Mouse (Mus musculus) thymus, postnatal 36 days (tissue): ENCODE measurements around the gene St6galnac6.

ENCODE experiments used
- DNase-seq, 2 experiments: peaks; one replicate each; pipeline ENCODE4 v3.0.0; 2022; ENCODE audit warnings: mixed read lengths in 2 of 2

St6galnac6 gene

GRCm38 (mm10) chr2:32640550-32641051, 41.1 kb downstream of the St6galnac6 start:
- no peak for DNase-seq

GRCm38 (mm10) chr2:32641810-32642209, 42.3 kb downstream of the St6galnac6 start:
- DNase-seq, result no peak

- no peak for DNase-seq
Observed at GRCm38 (mm10) chr2:32642813-32643212, 43.3 kb downstream of the St6galnac6 start.

GRCm38 (mm10) chr2:32644083-32644482, 44.6 kb downstream of the St6galnac6 start:
- DNase-seq, result no peak

- DNase-seq, result no peak
Observed at GRCm38 (mm10) chr2:32644799-32645475, 45.4 kb downstream of the St6galnac6 start.

GRCm38 (mm10) chr2:32645647-32646046, 46.1 kb downstream of the St6galnac6 start:
- DNase-seq, result no peak

- DNase-seq, result peak; percentile 49 to 71
Observed at GRCm38 (mm10) chr2:32646379-32647056, 47.0 kb downstream of the St6galnac6 start, which contains the start of gene Eng. Gene Eng, plus strand, starts transcription at chr2:32646595.

GRCm38 (mm10) chr2:32647366-32647765, 47.9 kb downstream of the St6galnac6 start:
- DNase-seq, result no peak

- no peak for DNase-seq
Observed at GRCm38 (mm10) chr2:32653764-32654163, 54.3 kb downstream of the St6galnac6 start.

GRCm38 (mm10) chr2:32654743-32655393, 55.4 kb downstream of the St6galnac6 start:
- no peak for DNase-seq

GRCm38 (mm10) chr2:32655394-32655744, 55.9 kb downstream of the St6galnac6 start:
- no peak for DNase-seq

GRCm38 (mm10) chr2:32655826-32656225, 56.3 kb downstream of the St6galnac6 start:
- DNase-seq, result no peak

- DNase-seq, result no peak
Observed at GRCm38 (mm10) chr2:32658873-32659272, 59.4 kb downstream of the St6galnac6 start.

- no peak for DNase-seq
Observed at GRCm38 (mm10) chr2:32661509-32662107, 62.1 kb downstream of the St6galnac6 start.

GRCm38 (mm10) chr2:32662291-32662690, 62.8 kb downstream of the St6galnac6 start:
- DNase-seq, result no peak

GRCm38 (mm10) chr2:32665345-32665744, 65.8 kb downstream of the St6galnac6 start:
- no peak for DNase-seq

GRCm38 (mm10) chr2:32665853-32666252, 66.3 kb downstream of the St6galnac6 start:
- DNase-seq, result no peak

- no peak for DNase-seq
Observed at GRCm38 (mm10) chr2:32667775-32668174, 68.3 kb downstream of the St6galnac6 start.

- DNase-seq, result no peak
Observed at GRCm38 (mm10) chr2:32668176-32668575, 68.7 kb downstream of the St6galnac6 start.

- DNase-seq, result no peak
Observed at GRCm38 (mm10) chr2:32669876-32670275, 70.4 kb downstream of the St6galnac6 start.
